Mouse (Mus musculus) liver, adult 2 months (tissue): ENCODE results near the gene Ren1.

Experiments used
- CTCF ChIP-seq: fragments of 200-500 bp; IDR thresholded peaks from 2 replicates; pipeline ENCODE4 v1.5.1; 2011; ENCODE audit warnings: low read depth, low read length, control low read depth
- POLR2A ChIP-seq: fragments of 200-500 bp; IDR thresholded peaks from 2 replicates; pipeline ENCODE4 v1.6.1; 2011; ENCODE audit warnings: low read length, control low read depth; ENCODE audit not compliant: insufficient read depth; ENCODE audit errors: extremely low read depth

DNA sequence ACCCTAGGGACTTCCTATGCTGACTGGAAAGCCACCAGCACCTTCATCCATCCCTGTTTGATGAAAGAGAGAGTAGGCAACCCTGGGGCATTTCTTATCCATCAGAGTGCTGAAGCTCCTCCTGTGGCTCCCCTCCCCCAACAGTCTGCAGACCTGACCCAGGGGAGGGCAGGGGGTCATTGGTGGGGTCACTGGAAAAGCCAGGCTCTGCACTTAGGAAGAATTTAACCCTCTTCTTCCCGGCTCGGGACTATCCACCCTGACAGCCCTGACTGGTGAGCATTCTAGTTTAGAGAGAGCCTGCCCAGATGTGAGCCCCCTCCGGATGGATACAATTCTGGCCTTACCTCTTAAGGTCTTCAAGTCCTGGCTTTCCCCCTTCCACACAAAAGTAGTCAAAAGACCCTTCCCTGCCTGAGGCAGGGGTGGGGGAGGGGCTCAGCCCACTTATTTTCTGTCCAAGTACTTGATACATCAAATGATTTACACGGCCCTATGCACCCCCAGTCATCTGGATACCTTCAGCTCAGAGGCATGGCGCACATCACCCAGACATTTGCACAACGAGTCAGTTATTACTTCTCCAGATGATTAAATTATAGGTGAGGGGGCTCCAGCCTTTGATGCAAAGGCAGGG lies 58.7 kb downstream of the Ren1 start:
- TF ChIP-seq POLR2A (no peak), CTCF (no peak)
